Mouse (Mus musculus) E14TG2a.4 (cell line): ENCODE measurements at regions not wholly inside any gene's neighbourhood (a gene's known extent, or its start where the extent isn't known, plus 50 kb on each side); places are given as distances from the start of the nearest gene placed in this dataset.

Source experiments
- H3K27me3 ChIP-seq: 2 replicates; pipeline ENCODE4 v1.6.1; 2014; ENCODE audit warnings: low read length, control low read depth; ENCODE audit not compliant: insufficient read depth
- H3K36me3 ChIP-seq: 2 replicates; pipeline ENCODE4 v1.6.1; 2014; ENCODE audit warnings: low read length, control low read depth; ENCODE audit not compliant: insufficient read depth
- H3K4me1 ChIP-seq: replicated peaks from 2 replicates; pipeline ENCODE4 v1.6.1; 2014; ENCODE audit warnings: low read depth, low read length, control low read depth
- H3K4me3 ChIP-seq: replicated peaks from 2 replicates; pipeline ENCODE4 v1.5.1; 2014; ENCODE audit warnings: mild to moderate bottlenecking, low read length
- H3K9me3 ChIP-seq: 2 replicates; pipeline ENCODE4 v1.6.1; 2014; ENCODE audit warnings: low read length, control low read depth
- CTCF ChIP-seq: conservative IDR thresholded peaks from 2 replicates; pipeline ENCODE4 v1.5.1; 2014; ENCODE audit warnings: low read length
- NANOG ChIP-seq: IDR thresholded peaks from 2 replicates; pipeline ENCODE4 v1.6.1; 2014; ENCODE audit warnings: borderline replicate concordance, low read length, mixed read lengths
- POU5F1 ChIP-seq: IDR thresholded peaks from 2 replicates; pipeline ENCODE4 v1.6.1; 2014; ENCODE audit warnings: low read length, borderline replicate concordance

- no peaks in the 10 kb centered on the region for H3K4me1 ChIP-seq
- H3K36me3 ChIP-seq, result no peaks in the 10 kb centered on the region
- TF ChIP-seq CTCF (no peak), NANOG (no peak), POU5F1 (no peak)
- H3K9me3 ChIP-seq, result no peaks in the 10 kb centered on the region
- no peaks in the 10 kb centered on the region for H3K27me3 ChIP-seq
- H3K4me3 ChIP-seq, result no peak overlapping the region
These were observed 110.1 kb upstream of the Igf1 start for GRCm38 (mm10) chr10:87747846-87748552.

- H3K36me3 ChIP-seq, result no peaks in the 10 kb centered on the region
- H3K4me3 ChIP-seq, result no peak overlapping the region
- H3K27me3 ChIP-seq, result no peaks in the 10 kb centered on the region
- TF ChIP-seq POU5F1, result no peak
- no peaks in the 10 kb centered on the region for H3K4me1 ChIP-seq
- no peaks in the 10 kb centered on the region for H3K9me3 ChIP-seq
These were observed 109.4 kb upstream of the Igf1 start for GRCm38 (mm10) chr10:87748631-87749193.

- Histone ChIP-seq H3K4me1 (no peaks in the 10 kb centered on the region), H3K9me3 (no peaks in the 10 kb centered on the region), H3K36me3 (no peaks in the 10 kb centered on the region), H3K27me3 (no peaks in the 10 kb centered on the region), H3K4me3 (no peak overlapping the region)
- TF ChIP-seq CTCF (no peak), NANOG (no peak), POU5F1 (no peak)
These were observed 107.7 kb upstream of the Igf1 start for GRCm38 (mm10) chr10:87750321-87750720.

GRCm38 (mm10) chr10:87750972-87751371, 107.1 kb upstream of the Igf1 start:
- Histone ChIP-seq H3K27me3 (no peaks in the 10 kb centered on the region), H3K4me1 (no peaks in the 10 kb centered on the region), H3K4me3 (no peak overlapping the region), H3K9me3 (no peaks in the 10 kb centered on the region), H3K36me3 (no peaks in the 10 kb centered on the region)
- TF ChIP-seq NANOG (no peak), POU5F1 (no peak), CTCF (no peak)

GRCm38 (mm10) chr10:87752117-87752516, 105.9 kb upstream of the Igf1 start:
- H3K4me1 ChIP-seq, result no peaks in the 10 kb centered on the region
- H3K36me3 ChIP-seq, result no peaks in the 10 kb centered on the region
- no peaks in the 10 kb centered on the region for H3K9me3 ChIP-seq
- TF ChIP-seq POU5F1, result no peak
- TF ChIP-seq CTCF, result no peak
- TF ChIP-seq NANOG, result no peak
- no peak overlapping the region for H3K4me3 ChIP-seq
- no peaks in the 10 kb centered on the region for H3K27me3 ChIP-seq

GRCm38 (mm10) chr10:87753483-87753882, 104.6 kb upstream of the Igf1 start:
- H3K4me1 ChIP-seq, result no peaks in the 10 kb centered on the region
- H3K9me3 ChIP-seq, result no peaks in the 10 kb centered on the region
- no peak overlapping the region for H3K4me3 ChIP-seq
- H3K36me3 ChIP-seq, result no peaks in the 10 kb centered on the region
- no peak for TF ChIP-seq CTCF
- no peak for TF ChIP-seq POU5F1
- no peak for TF ChIP-seq NANOG
- H3K27me3 ChIP-seq, result no peaks in the 10 kb centered on the region

GRCm38 (mm10) chr10:87761528-87762030, 96.5 kb upstream of the Igf1 start:
- H3K4me3 ChIP-seq, result no peak overlapping the region
- H3K36me3 ChIP-seq, result no peaks in the 10 kb centered on the region
- TF ChIP-seq CTCF (no peak), NANOG (no peak), POU5F1 (no peak)
- no peaks in the 10 kb centered on the region for H3K4me1 ChIP-seq
- H3K27me3 ChIP-seq, result no peaks in the 10 kb centered on the region
- H3K9me3 ChIP-seq, result no peaks in the 10 kb centered on the region

GRCm38 (mm10) chr10:87787521-87787920, 70.5 kb upstream of the Igf1 start:
- no peaks in the 10 kb centered on the region for H3K27me3 ChIP-seq
- H3K4me1 ChIP-seq, result no peaks in the 10 kb centered on the region
- TF ChIP-seq NANOG (no peak), CTCF (no peak), POU5F1 (no peak)
- H3K9me3 ChIP-seq, result no peaks in the 10 kb centered on the region
- no peaks in the 10 kb centered on the region for H3K36me3 ChIP-seq
- no peak overlapping the region for H3K4me3 ChIP-seq
